Mouse (Mus musculus): ENCODE data around the gene Ethe1.

GRCm38 (mm10) chr7:24605561-24605960 is 18.2 kb downstream of the Ethe1 start:
- TF ChIP-seq POLR2A (IDR thresholded peaks at IDR 0.05; ENCODE audit: borderline replicate concordance, extremely low read depth, insufficient read depth, insufficient read length, poor library complexity, severe bottlenecking) (no peak), CTCF (IDR thresholded peaks at IDR 0.05; ENCODE audit: borderline replicate concordance, extremely low read depth, insufficient read depth, insufficient read length) (no peak)

Measured in brain, embryonic 14.5 days (tissue).